Mouse (Mus musculus) bone marrow, adult 2 months (tissue): ENCODE results near the gene Clip1.

Experiments used
- CTCF ChIP-seq: fragments of 200-500 bp; IDR thresholded peaks from 2 replicates; pipeline ENCODE4 v1.5.1; 2011; ENCODE audit warnings: low read length, control low read depth; ENCODE audit not compliant: control insufficient read depth, insufficient read depth
- POLR2A ChIP-seq: fragments of 200-500 bp; IDR thresholded peaks from 2 replicates; pipeline ENCODE4 v1.6.1; 2011; ENCODE audit warnings: low read depth, mild to moderate bottlenecking, control low read depth, low read length, borderline replicate concordance; ENCODE audit not compliant: control insufficient read depth

GRCm38 (mm10) chr5:123708598-123708997, 24.2 kb upstream of the Clip1 start:
- TF ChIP-seq POLR2A: no peak
- TF ChIP-seq CTCF: no peak
